1 mouse cellular context compared by ENCODE assay signal in genomic region chr19:6018142-6019089, GRCm38 (mm10).
A peak's percentile ranks its signal among the peaks of the same experiment; 100 is the strongest.
TF ChIP-seq lines count a peak whose summit lies in the region.

No protein-coding gene starts in this region.

TF ChIP-seq in CH12.LX, 34 proteins besides CTCF, POLR2A, EP300 and RAD21 (continued from another document):
- peak; percentile 93 for TF ChIP-seq MXI1 (IDR thresholded peaks at IDR 0.05; ENCODE audit: low read depth, low read length)
- no peak for TF ChIP-seq ZC3H11A (IDR thresholded peaks at IDR 0.05; ENCODE audit: low read depth, low read length)
- TF ChIP-seq NRF1 (IDR thresholded peaks at IDR 0.05; ENCODE audit: low read depth, low read length): 0 out of 2 replicates have a peak, but pooled peaks have one; percentile 7
- TF ChIP-seq MYC (IDR thresholded peaks at IDR 0.05; ENCODE audit: low read depth, low read length): peak; percentile 98
- no peak for TF ChIP-seq GABPA (IDR thresholded peaks at IDR 0.05; ENCODE audit: insufficient replicate concordance, low read depth, low read length)
- TF ChIP-seq IRF4 (IDR thresholded peaks at IDR 0.05; ENCODE audit: low read depth, low read length): 0 out of 2 replicates have a peak, but pooled peaks have one; percentile 21
- peak; percentile 90 for TF ChIP-seq MAX (IDR thresholded peaks at IDR 0.05; ENCODE audit: low read length)
- peak; percentile 55; the same call in 1 of the 2 replicates for TF ChIP-seq CHD1 (IDR thresholded peaks at IDR 0.05; ENCODE audit: low read depth, low read length)
- TF ChIP-seq JUND (conservative IDR thresholded peaks at IDR 0.05; ENCODE audit: low read depth, low read length): no peak
- TF ChIP-seq KAT2A (IDR thresholded peaks at IDR 0.05; ENCODE audit: insufficient replicate concordance, low read length): no peak
- 0 out of 2 replicates have a peak, but pooled peaks have one; percentile 4 for TF ChIP-seq TCF12 (IDR thresholded peaks at IDR 0.05; ENCODE audit: low read depth, low read length)
- peak; percentile 85 for TF ChIP-seq ZMIZ1 (IDR thresholded peaks at IDR 0.05; ENCODE audit: low read depth, low read length)
- TF ChIP-seq MAFK (IDR thresholded peaks at IDR 0.05; ENCODE audit: insufficient replicate concordance, low read length): peak; percentile 16; the same call in 1 of the 2 replicates
- peak; percentile 89 for TF ChIP-seq TBP (conservative IDR thresholded peaks at IDR 0.05; ENCODE audit: low read depth, low read length)
- no peak for TF ChIP-seq E2F4 (IDR thresholded peaks at IDR 0.05; ENCODE audit: insufficient replicate concordance, low read depth, low read length)
- peak; percentile 57; the same call in 1 of the 2 replicates for TF ChIP-seq RCOR1 (conservative IDR thresholded peaks at IDR 0.05; ENCODE audit: low read depth, low read length)
- no peak for TF ChIP-seq CHD2 (IDR thresholded peaks at IDR 0.05; ENCODE audit: low read length)
- no peak for TF ChIP-seq ZKSCAN1 (IDR thresholded peaks at IDR 0.05; ENCODE audit: borderline replicate concordance, low read depth, low read length)
- 0 out of 2 replicates have a peak, but pooled peaks have one; percentile 9 for TF ChIP-seq MEF2A (IDR thresholded peaks at IDR 0.05; ENCODE audit: borderline replicate concordance, low read depth, low read length)
- TF ChIP-seq PAX5 (IDR thresholded peaks at IDR 0.05; ENCODE audit: low read length): no peak
- TF ChIP-seq ETS1 (conservative IDR thresholded peaks at IDR 0.05; ENCODE audit: low read depth, low read length): no peak
- no peak for TF ChIP-seq UBTF (IDR thresholded peaks at IDR 0.05; ENCODE audit: low read depth, low read length)
- TF ChIP-seq USF1 (IDR thresholded peaks at IDR 0.05; ENCODE audit: low read depth, low read length): peak; percentile 67
- TF ChIP-seq ZNF384 (IDR thresholded peaks at IDR 0.05; ENCODE audit: low read depth, low read length): no peak
- no peak for TF ChIP-seq JUN (IDR thresholded peaks at IDR 0.05; ENCODE audit: insufficient read depth, low read depth, low read length)
- TF ChIP-seq HCFC1 (IDR thresholded peaks at IDR 0.05; ENCODE audit: low read depth, low read length): peak; percentile 26
- peak; percentile 86 for TF ChIP-seq POLR2AphosphoS2 (IDR thresholded peaks at IDR 0.05; ENCODE audit: low read depth, low read length)
- TF ChIP-seq BHLHE40 (IDR thresholded peaks at IDR 0.05; ENCODE audit: low read depth, low read length): peak; percentile 95
